In genomic region chr12:70611891-70612290, GRCm38 (mm10) we compare ENCODE assay signal across 17 mouse cellular contexts.
DNase-seq lines count a peak whose midpoint lies in the region; ATAC-seq lines count a peak whose summit lies in the region.
"Had no signal": no experiment of that assay in that cellular context is flagged by ENCODE, and none has a peak within 500 bp of the region (broad histone marks: within the 10 kb centered on the region; RNA-seq: fewer than 3 reads in every experiment).

No protein-coding gene starts in this region.

- peaks cover 33% of the 10 kb centered on the region for H3K4me1 ChIP-seq in heart, embryonic 13.5 days
- H3K4me1 ChIP-seq in midbrain, embryonic 16.5 days (ENCODE audit: control insufficient read depth, insufficient read depth, low read length), result no peaks in the 10 kb centered on the region
- H3K4me1 ChIP-seq: midbrain, embryonic 13.5 days had no signal

- no peak overlapping the region for H3K4me3 ChIP-seq in heart, embryonic 13.5 days
- H3K4me3 ChIP-seq in midbrain, embryonic 16.5 days (ENCODE audit: low read depth, low read length), result no peak overlapping the region
- H3K4me3 ChIP-seq: midbrain, embryonic 13.5 days; neural tube, embryonic 13.5 days had no signal

- H3K4me2 ChIP-seq in heart, embryonic 13.5 days, result no peak overlapping the region
- H3K4me2 ChIP-seq in midbrain, embryonic 16.5 days (ENCODE audit: low read length), result no peak overlapping the region
- H3K4me2 ChIP-seq: midbrain, embryonic 13.5 days; neural tube, embryonic 13.5 days had no signal

- peak; percentile 76 to 90 for DNase-seq in heart, adult 18-20 months
- peak; percentile 15 to 49 for DNase-seq in kidney, adult 8-10 months
- DNase-seq in lung, postnatal 14 days, result peak; percentile 51
- DNase-seq in neural tube, embryonic 10.5 days (ENCODE audit: extremely low spot score, low spot score), result no peak
- DNase-seq in retina, postnatal 1 day, result no peak
- no peak for DNase-seq in layer of hippocampus, adult 9-11 months
- DNase-seq: adrenal gland, postnatal 36 days; cerebellum, adult 11-12 months; embryo, embryonic 11 days; right cerebral cortex, postnatal 14 days; thymus, postnatal 4 days had no signal

- no peak overlapping the region for H3K9ac ChIP-seq in heart, embryonic 13.5 days
- H3K9ac ChIP-seq in midbrain, embryonic 16.5 days (ENCODE audit: low read depth, low read length), result no peak overlapping the region
- H3K9ac ChIP-seq: midbrain, embryonic 13.5 days; neural tube, embryonic 13.5 days had no signal

- ATAC-seq in heart, embryonic 13.5 days (ENCODE audit: extremely low read depth, insufficient number of reproducible peaks, low FRiP score, low TSS enrichment), result no peak
- no peak for ATAC-seq in midbrain, embryonic 16.5 days
- ATAC-seq: CD4-positive, CD25-positive, alpha-beta regulatory T cell, adult 4 months; intestine, postnatal 0 days; midbrain, embryonic 13.5 days had no signal

- H3K27ac ChIP-seq in heart, embryonic 13.5 days (replicated peaks), result peak overlapping the region; percentile 29
- no peak overlapping the region for H3K27ac ChIP-seq in midbrain, embryonic 16.5 days (ENCODE audit: low read length)
- H3K27ac ChIP-seq: midbrain, embryonic 13.5 days; neural tube, embryonic 13.5 days had no signal

- no peaks in the 10 kb centered on the region for H3K36me3 ChIP-seq in heart, embryonic 13.5 days
- H3K36me3 ChIP-seq in midbrain, embryonic 16.5 days (ENCODE audit: control insufficient read depth, insufficient read depth, low read length), result no peaks in the 10 kb centered on the region
- H3K36me3 ChIP-seq: midbrain, embryonic 13.5 days; neural tube, embryonic 13.5 days had no signal

- no peaks in the 10 kb centered on the region for H3K27me3 ChIP-seq in heart, embryonic 13.5 days (replicated peaks)
- H3K27me3 ChIP-seq in midbrain, embryonic 16.5 days (ENCODE audit: control insufficient read depth, insufficient read depth, low read depth, low read length), result no peaks in the 10 kb centered on the region
- H3K27me3 ChIP-seq: midbrain, embryonic 13.5 days; neural tube, embryonic 13.5 days had no signal

- 41% methylated on average over 5 of the region's 5 CpGs for WGBS in heart, embryonic 13.5 days
- 92% methylated on average over 5 of the region's 5 CpGs for WGBS in midbrain, embryonic 16.5 days

- H3K9me3 ChIP-seq in heart, embryonic 13.5 days, result no peaks in the 10 kb centered on the region
- no peaks in the 10 kb centered on the region for H3K9me3 ChIP-seq in midbrain, embryonic 16.5 days (replicated peaks; ENCODE audit: control insufficient read depth, low read length, poor library complexity, severe bottlenecking)
- H3K9me3 ChIP-seq: midbrain, embryonic 13.5 days; neural tube, embryonic 13.5 days had no signal

Comparison
In these comparisons a context has a peak if more than half of its experiments do, and no peak if none do; other contexts are left out.
1. DNase-seq: peak in heart, adult 18-20 months (2 of 2), kidney, adult 8-10 months (2 of 2) and lung, postnatal 14 days (single experiment); none in neural tube, embryonic 10.5 days (single experiment), retina, postnatal 1 day (single experiment) and layer of hippocampus, adult 9-11 months (single experiment).